Mouse (Mus musculus) heart, embryonic 11.5 days (tissue): ENCODE results near the gene Tubb5. TPM values are rescaled to one million over a fixed set of nuclear protein-coding genes. Genes with fewer than 3 reads are reported as not detected.

ENCODE experiments used
- ATAC-seq: fragments of 200-750 bp; cut with Nextera tagmentation; replicated peaks from 2 replicates; pipeline ENCODE4 v1.8.0; 2017; ENCODE audit warnings: moderate library complexity; ENCODE audit not compliant: insufficient number of reproducible peaks, low FRiP score, low TSS enrichment
- H3K27ac ChIP-seq: fragments of 300-500 bp; sonication (generic); 2 replicates; pipeline ENCODE4 v1.5.1; 2014; ENCODE audit warnings: mild to moderate bottlenecking, low read depth, low read length
- H3K27me3 ChIP-seq: fragments of 300-500 bp; sonication (generic); 2 replicates; pipeline ENCODE4 v1.6.1; 2014; ENCODE audit warnings: mild to moderate bottlenecking, low read length, mixed read lengths; ENCODE audit not compliant: control insufficient read depth, insufficient read depth
- H3K36me3 ChIP-seq: fragments of 300-500 bp; sonication (generic); 2 replicates; pipeline ENCODE4 v1.6.1; 2014; ENCODE audit warnings: mild to moderate bottlenecking, low read length, moderate library complexity, mixed read lengths; ENCODE audit not compliant: control insufficient read depth, insufficient read depth
- H3K4me1 ChIP-seq: fragments of 300-500 bp; sonication (generic); 2 replicates; pipeline ENCODE4 v1.6.1; 2014; ENCODE audit warnings: low read length; ENCODE audit not compliant: control insufficient read depth, insufficient read depth
- H3K4me2 ChIP-seq: fragments of 300-500 bp; sonication (generic); 2 replicates; pipeline ENCODE4 v1.6.1; 2014; ENCODE audit warnings: mild to moderate bottlenecking, moderate library complexity
- H3K4me3 ChIP-seq: fragments of 300-500 bp; sonication (generic); 2 replicates; pipeline ENCODE4 v1.5.1; 2014; ENCODE audit warnings: low read depth, low read length
- H3K9ac ChIP-seq: fragments of 300-500 bp; sonication (generic); 2 replicates; pipeline ENCODE4 v1.6.1; 2014; ENCODE audit warnings: mild to moderate bottlenecking, low read depth, low read length, moderate library complexity
- H3K9me3 ChIP-seq: fragments of 300-500 bp; sonication (generic); replicated peaks from 2 replicates; pipeline ENCODE4 v1.6.1; 2016; ENCODE audit warnings: low read length; ENCODE audit not compliant: control insufficient read depth
- WGBS: fragments of 180-500 bp; shearing (Covaris S2); extraction: QIAGEN DNeasy Blood & Tissue Kit; methylation state at CpG from one replicate; pipeline ENCODE4 v1.1.7; 2014; ENCODE audit not compliant: insufficient replicate concordance; 5-methylcytosine and 5-hydroxymethylcytosine counted together
- microRNA-seq: library from miRNA; unstranded; fragments of <30 nt; microRNA quantifications from one replicate; pipeline ENCODE4, GENCODE M21; 2016; ENCODE audit warnings: borderline number of aligned reads
- polyA plus RNA-seq: library from polyadenylated mRNA; unstranded; fragments of >200 nt; fragmentation: Nextera tagmentation; extraction: Ambion mirVana; gene quantifications from 2 replicates; pipeline ENCODE4 v1.2.1, GENCODE M21; 2014

Tubb5 gene
- polyA plus RNA-seq, 1 experiment from 2014 or later: 931 TPM

DNA sequence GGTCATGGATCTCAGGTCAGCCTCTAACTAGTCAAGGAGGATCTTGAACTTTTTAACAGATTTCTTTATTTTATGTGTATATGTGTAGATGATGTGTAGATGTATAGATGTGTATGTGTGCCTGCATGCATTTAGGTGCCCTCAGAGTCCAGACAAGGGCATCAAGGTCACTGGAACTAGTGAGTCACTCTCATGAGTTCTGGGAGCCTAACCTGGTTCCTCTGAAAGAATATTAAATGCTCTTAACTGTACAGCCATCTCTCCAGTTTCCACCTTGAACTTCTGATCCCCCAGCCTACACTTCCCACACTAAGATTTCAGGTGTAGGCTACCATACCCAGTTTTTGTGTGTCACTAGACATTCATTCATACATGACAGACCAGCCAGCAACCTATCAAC, 50.6 kb downstream of the Tubb5 start:
- no peak overlapping the region for H3K4me3 ChIP-seq

DNA sequence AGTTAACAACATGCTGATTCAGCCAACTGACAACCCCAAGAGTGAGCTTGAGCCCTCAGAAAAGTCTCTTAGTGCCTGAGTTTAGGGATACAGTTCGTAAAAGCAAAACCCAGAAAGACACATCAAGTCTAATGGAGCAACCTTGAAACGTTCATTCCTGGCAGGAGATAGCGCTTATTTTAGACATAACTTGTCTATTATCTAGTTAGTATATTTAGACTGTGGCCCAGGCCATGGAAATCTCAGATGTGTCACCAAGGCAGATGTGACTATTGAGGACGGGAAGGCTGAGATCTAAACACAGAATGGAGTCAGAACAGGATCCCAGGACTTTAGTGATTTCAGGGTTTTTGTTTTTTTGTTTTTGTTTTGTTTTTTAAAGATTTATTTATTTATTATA, 53.0 kb downstream of the Tubb5 start:
- no peak overlapping the region for H3K9ac ChIP-seq
- H3K36me3 ChIP-seq: no peaks in the 10 kb centered on the region
- WGBS: 49% methylated on average over 4 of the region's 4 CpGs
- H3K9me3 ChIP-seq: no peaks in the 10 kb centered on the region
- H3K4me3 ChIP-seq: no peak overlapping the region
- no peaks in the 10 kb centered on the region for H3K27me3 ChIP-seq
- H3K27ac ChIP-seq: no peak overlapping the region
- H3K4me1 ChIP-seq: 0 out of 2 replicates have a peak, but pooled peaks cover 9% of the 10 kb centered on the region
- ATAC-seq: no peak
- H3K4me2 ChIP-seq: no peak overlapping the region

More for the DNA sequence above, 50.6 kb downstream of the Tubb5 start:
- H3K4me2 ChIP-seq: no peak overlapping the region
- 0 out of 2 replicates have a peak, but pooled peaks cover 9% of the 10 kb centered on the region for H3K4me1 ChIP-seq
- H3K36me3 ChIP-seq: no peaks in the 10 kb centered on the region
- no peak overlapping the region for H3K9ac ChIP-seq
- H3K27me3 ChIP-seq: no peaks in the 10 kb centered on the region
- ATAC-seq: no peak
- H3K9me3 ChIP-seq: no peaks in the 10 kb centered on the region
- H3K27ac ChIP-seq: no peak overlapping the region

DNA sequence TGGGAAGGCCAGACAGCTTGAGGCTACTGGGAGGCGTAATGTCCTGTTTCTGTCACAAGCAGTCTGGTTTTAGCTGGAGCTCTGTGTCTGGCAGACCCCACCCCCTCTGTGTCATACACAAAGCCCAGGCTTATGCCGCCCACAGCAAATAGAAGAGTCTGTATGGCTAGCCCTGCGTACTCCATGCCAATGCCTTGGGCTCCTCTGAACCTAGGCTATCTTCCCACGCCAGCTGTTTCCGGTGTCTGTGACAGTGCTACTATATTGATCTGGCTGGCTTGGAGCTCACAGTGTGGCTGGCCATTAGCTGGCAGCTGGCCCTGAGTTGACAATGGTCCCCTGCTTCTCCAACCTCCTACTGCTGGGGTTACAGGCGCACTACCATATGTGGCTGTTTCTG, 54.2 kb downstream of the Tubb5 start:
- Histone ChIP-seq H3K9me3 (no peaks in the 10 kb centered on the region), H3K4me2 (no peak overlapping the region), H3K4me1 (peaks cover 10% of the 10 kb centered on the region; the same call in 1 of the 2 replicates), H3K9ac (no peak overlapping the region), H3K27me3 (no peaks in the 10 kb centered on the region), H3K36me3 (no peaks in the 10 kb centered on the region), H3K27ac (peak overlapping the region; percentile 46), H3K4me3 (no peak overlapping the region)
- 60% methylated on average over 6 of the region's 6 CpGs for WGBS
- ATAC-seq: peak; percentile 59; the same call in 1 of the 2 replicates

Small RNA genes within 50 kb of the gene (microRNA-seq; reads per million reads assigned to microRNA genes)
- gene Gm28033: 2.0 reads per million, percentile 25 among the genes with 10 or more reads in this experiment

Other genes starting within 250 kb of the Tubb5 start
- gene Sfta2, start 236.8 kb downstream of the Tubb5 start, polyA plus RNA-seq: not detected in 2 replicates
- not detected in 2 replicates for gene Gm9573, start 211.7 kb downstream of the Tubb5 start, polyA plus RNA-seq
- 0.29 and 0.62 TPM in 2 replicates for gene Mucl3, start 194.6 kb downstream of the Tubb5 start, polyA plus RNA-seq
- gene Vars2, start 170.7 kb downstream of the Tubb5 start, polyA plus RNA-seq: 9.1 and 12.7 TPM in 2 replicates
- gene Gtf2h4, start 164.6 kb downstream of the Tubb5 start, polyA plus RNA-seq: 30.1 and 31.1 TPM in 2 replicates
- 60.6 and 89.2 TPM in 2 replicates for gene Ddr1, start 133.7 kb downstream of the Tubb5 start, polyA plus RNA-seq
- 13.2 and 17.0 TPM in 2 replicates for gene Ier3, start 16.6 kb downstream of the Tubb5 start, polyA plus RNA-seq
- 71.3 and 74.0 TPM in 2 replicates for gene Flot1, start 15.1 kb downstream of the Tubb5 start, polyA plus RNA-seq
- 19.0 and 19.5 TPM in 2 replicates for gene Mdc1, start 3.2 kb upstream of the Tubb5 start, polyA plus RNA-seq
- 44.5 and 48.1 TPM in 2 replicates for gene Nrm, start 23.0 kb upstream of the Tubb5 start, polyA plus RNA-seq
- 21.3 and 25.0 TPM in 2 replicates for gene Ppp1r18, start 27.3 kb upstream of the Tubb5 start, polyA plus RNA-seq
- gene Dhx16, start 41.5 kb upstream of the Tubb5 start, polyA plus RNA-seq: 23.8 and 25.9 TPM in 2 replicates
- gene 2310061I04Rik, start 59.1 kb upstream of the Tubb5 start, polyA plus RNA-seq: 22.2 and 26.7 TPM in 2 replicates
- gene Atat1, start 71.8 kb upstream of the Tubb5 start, polyA plus RNA-seq: 64.0 and 65.4 TPM in 2 replicates
- gene Mrps18b, start 78.1 kb upstream of the Tubb5 start, polyA plus RNA-seq: 77.7 and 83.9 TPM in 2 replicates
- 26.9 and 27.2 TPM in 2 replicates for gene Ppp1r10, start 78.1 kb upstream of the Tubb5 start, polyA plus RNA-seq
- 74.2 and 91.7 TPM in 2 replicates for gene Abcf1, start 131.5 kb upstream of the Tubb5 start, polyA plus RNA-seq
- 26.1 and 29.1 TPM in 2 replicates for gene Gnl1, start 141.5 kb upstream of the Tubb5 start, polyA plus RNA-seq
- gene Prr3, start 141.9 kb upstream of the Tubb5 start, polyA plus RNA-seq: 17.4 TPM in 2 replicates
- gene H2-T24, start 182.3 kb upstream of the Tubb5 start, polyA plus RNA-seq: 2.9 and 3.1 TPM in 2 replicates
- gene H2-T23, start 194.5 kb upstream of the Tubb5 start, polyA plus RNA-seq: 2.0 and 3.1 TPM in 2 replicates
- gene H2-T22, start 204.4 kb upstream of the Tubb5 start, polyA plus RNA-seq: 6.7 and 7.3 TPM in 2 replicates
- not detected in 2 replicates for gene Gm6034, start 204.7 kb upstream of the Tubb5 start, polyA plus RNA-seq
- not detected in 2 replicates for gene Gm11127, start 220.1 kb upstream of the Tubb5 start, polyA plus RNA-seq